Mouse (Mus musculus) hindbrain, embryonic 12.5 days (tissue): ENCODE results near the gene Gucy1a1. TPM values are rescaled to one million over a fixed set of nuclear protein-coding genes. Genes with fewer than 3 reads are reported as not detected.

Source experiments
- ATAC-seq: fragments of 200-750 bp; cut with Nextera tagmentation; 2 replicates; pipeline ENCODE4 v1.8.0; 2017; ENCODE audit warnings: moderate TSS enrichment; ENCODE audit not compliant: low FRiP score
- H3K27ac ChIP-seq: fragments of 300-500 bp; sonication (generic); 2 replicates; pipeline ENCODE4 v1.5.1; 2016; ENCODE audit warnings: mild to moderate bottlenecking
- H3K27me3 ChIP-seq: fragments of 300-500 bp; sonication (generic); 2 replicates; pipeline ENCODE4 v1.6.1; 2016; ENCODE audit warnings: mild to moderate bottlenecking
- H3K36me3 ChIP-seq: fragments of 300-500 bp; sonication (generic); 2 replicates; pipeline ENCODE4 v1.6.1; 2016; ENCODE audit warnings: mild to moderate bottlenecking
- H3K4me1 ChIP-seq: fragments of 300-500 bp; sonication (generic); 2 replicates; pipeline ENCODE4 v1.6.1; 2016
- H3K4me2 ChIP-seq: fragments of 300-500 bp; sonication (generic); replicated peaks from 2 replicates; pipeline ENCODE4 v1.6.1; 2016; ENCODE audit warnings: mild to moderate bottlenecking
- H3K4me3 ChIP-seq: fragments of 300-500 bp; sonication (generic); 2 replicates; pipeline ENCODE4 v1.5.1; 2016; ENCODE audit warnings: mild to moderate bottlenecking
- H3K9ac ChIP-seq: fragments of 300-500 bp; sonication (generic); 2 replicates; pipeline ENCODE4 v1.6.1; 2016; ENCODE audit warnings: mild to moderate bottlenecking, moderate library complexity
- H3K9me3 ChIP-seq: fragments of 300-500 bp; sonication (generic); replicated peaks from 2 replicates; pipeline ENCODE4 v1.6.1; 2016; ENCODE audit warnings: mild to moderate bottlenecking
- WGBS: fragments of 180-500 bp; shearing (Covaris S2); methylation state at CpG from one replicate; pipeline ENCODE4 v1.1.7; 2016; 5-methylcytosine and 5-hydroxymethylcytosine counted together
- polyA plus RNA-seq: library from polyadenylated mRNA; unstranded; fragments of >200 nt; fragmentation: Nextera tagmentation; extraction: Ambion mirVana; gene quantifications from 2 replicates; pipeline ENCODE4 v1.2.1, GENCODE M21; 2016

Gene Gucy1a1
- polyA plus RNA-seq, 1 experiment from 2014 or later: 7.3 TPM

DNA sequence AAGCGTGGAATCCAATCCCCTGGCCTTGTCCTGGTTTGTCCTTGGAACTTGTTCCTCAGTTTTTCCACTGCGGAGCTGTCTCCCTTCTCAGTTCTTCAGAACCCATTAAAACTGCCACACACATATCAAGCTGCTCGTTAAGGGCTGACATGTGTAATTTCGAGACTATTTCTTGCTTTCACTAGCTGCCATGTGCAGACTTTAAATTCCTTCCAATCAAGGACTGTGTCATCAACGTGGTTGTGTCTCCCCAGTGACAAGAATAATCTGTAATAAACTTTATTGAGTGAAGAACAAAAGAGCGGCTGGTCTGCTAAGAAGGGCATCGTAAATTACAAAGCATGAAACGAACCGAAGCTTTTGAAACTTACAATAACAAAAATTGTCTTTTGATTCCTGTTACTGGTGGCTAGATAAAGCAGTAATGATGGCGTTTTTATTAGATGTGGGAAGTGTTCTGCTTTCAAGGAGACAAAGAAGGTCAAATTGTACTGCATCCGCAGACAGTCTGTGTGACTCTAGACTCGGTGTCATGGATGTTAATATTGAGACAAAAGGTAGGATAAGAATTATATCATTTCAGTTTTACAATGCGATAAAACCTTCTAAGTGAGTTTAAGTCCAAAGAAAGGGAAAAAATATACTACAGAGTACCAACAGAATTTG, 7.5 kb downstream of the Gucy1a1 start:
- Histone ChIP-seq H3K27me3 (no peaks in the 10 kb centered on the region), H3K4me1 (no peaks in the 10 kb centered on the region), H3K27ac (no peak overlapping the region), H3K4me3 (no peak overlapping the region), H3K4me2 (no peak overlapping the region), H3K9ac (no peak overlapping the region), H3K36me3 (no peaks in the 10 kb centered on the region), H3K9me3 (no peaks in the 10 kb centered on the region)
- ATAC-seq: no peak
- WGBS: 82% methylated on average over 13 of the region's 13 CpGs

- Histone ChIP-seq H3K4me1 (no peaks in the 10 kb centered on the region), H3K9ac (no peak overlapping the region), H3K27me3 (no peaks in the 10 kb centered on the region), H3K4me2 (no peak overlapping the region), H3K9me3 (no peaks in the 10 kb centered on the region), H3K4me3 (no peak overlapping the region), H3K36me3 (no peaks in the 10 kb centered on the region), H3K27ac (no peak overlapping the region)
- no peak for ATAC-seq
- WGBS: 71% methylated on average over 1 of the region's 1 CpGs
Measured at GRCm38 (mm10) chr3:82135483-82135882, 10.1 kb downstream of the Gucy1a1 start.

DNA sequence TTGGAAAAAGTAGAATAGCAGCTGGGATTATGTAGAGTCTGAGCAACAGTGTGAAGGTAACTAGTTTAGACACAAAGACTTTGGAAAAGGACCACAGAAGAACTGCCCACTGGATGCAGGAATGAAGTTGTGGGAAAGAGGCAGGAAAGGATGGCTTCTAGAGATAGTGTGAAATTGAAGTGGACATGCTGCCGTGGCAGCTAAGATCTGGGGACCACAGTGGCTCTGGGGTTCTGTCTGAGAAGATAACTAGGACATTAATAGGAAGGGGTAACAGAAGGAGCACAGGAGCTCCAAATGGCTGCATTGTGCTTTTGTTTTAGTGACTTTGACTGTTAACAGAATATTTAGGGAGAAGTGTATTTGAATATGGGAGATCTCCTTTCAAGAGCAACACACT, 16.3 kb downstream of the Gucy1a1 start:
- Histone ChIP-seq H3K9me3 (no peaks in the 10 kb centered on the region), H3K36me3 (no peaks in the 10 kb centered on the region), H3K4me1 (no peaks in the 10 kb centered on the region), H3K9ac (no peak overlapping the region), H3K27me3 (no peaks in the 10 kb centered on the region), H3K27ac (no peak overlapping the region), H3K4me3 (no peak overlapping the region), H3K4me2 (no peak overlapping the region)
- no peak for ATAC-seq
- 58% methylated on average over 1 of the region's 1 CpGs for WGBS

DNA sequence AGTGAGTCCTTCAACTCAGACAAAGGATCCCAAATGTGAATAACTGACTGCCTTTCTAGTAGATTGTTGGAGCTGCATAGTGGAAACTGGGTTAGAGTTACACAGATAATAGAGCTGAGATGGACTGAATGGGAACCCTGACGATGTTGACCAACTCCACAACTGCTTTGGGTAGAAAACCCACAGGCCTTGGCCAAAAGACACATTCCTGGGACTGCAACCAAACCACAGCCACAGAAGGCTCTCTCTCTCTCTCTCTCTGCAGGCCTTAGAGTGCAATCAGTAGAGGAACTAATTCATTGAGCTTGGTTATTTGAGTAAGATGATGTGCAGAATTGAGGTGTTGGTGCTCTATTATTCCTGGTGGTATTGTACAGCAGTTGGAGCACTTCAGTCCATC, 21.0 kb downstream of the Gucy1a1 start:
- no peak overlapping the region for H3K27ac ChIP-seq
- H3K4me1 ChIP-seq: no peaks in the 10 kb centered on the region
- no peaks in the 10 kb centered on the region for H3K27me3 ChIP-seq
- no peak overlapping the region for H3K9ac ChIP-seq
- 96% methylated on average over 1 of the region's 1 CpGs for WGBS
- no peak overlapping the region for H3K4me2 ChIP-seq
- ATAC-seq: no peak
- no peak overlapping the region for H3K4me3 ChIP-seq
- H3K9me3 ChIP-seq: no peaks in the 10 kb centered on the region
- no peaks in the 10 kb centered on the region for H3K36me3 ChIP-seq

- ATAC-seq: no peak
- Histone ChIP-seq H3K4me3 (no peak overlapping the region), H3K4me1 (no peaks in the 10 kb centered on the region), H3K27me3 (no peaks in the 10 kb centered on the region), H3K9ac (no peak overlapping the region), H3K4me2 (no peak overlapping the region), H3K27ac (no peak overlapping the region), H3K9me3 (no peaks in the 10 kb centered on the region), H3K36me3 (no peaks in the 10 kb centered on the region)
- WGBS: 96% methylated on average over 1 of the region's 1 CpGs
Measured at GRCm38 (mm10) chr3:82118916-82119315, 26.7 kb downstream of the Gucy1a1 start.

DNA sequence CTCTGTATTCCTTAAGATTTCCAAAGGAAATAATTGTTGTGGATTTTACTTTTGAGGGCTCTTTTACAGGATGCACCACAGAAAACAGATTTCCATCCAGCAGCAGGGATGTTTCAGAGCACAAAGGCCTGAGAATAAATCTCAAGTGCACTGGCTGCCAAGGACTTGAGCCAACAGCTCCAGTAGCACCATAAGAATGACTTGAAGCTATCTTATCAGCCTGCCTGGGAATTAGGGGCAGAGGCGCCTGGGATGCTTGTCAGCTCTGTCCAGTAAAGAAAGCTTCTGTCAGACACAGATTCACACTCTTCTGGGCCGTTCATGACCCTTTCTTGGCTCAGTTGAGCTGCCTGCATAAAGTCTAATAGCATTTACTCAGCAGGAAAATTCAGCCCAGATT, 33.1 kb downstream of the Gucy1a1 start:
- H3K27ac ChIP-seq: no peak overlapping the region
- H3K9me3 ChIP-seq: no peaks in the 10 kb centered on the region
- no peak overlapping the region for H3K4me3 ChIP-seq
- no peaks in the 10 kb centered on the region for H3K27me3 ChIP-seq
- H3K4me2 ChIP-seq: no peak overlapping the region
- H3K36me3 ChIP-seq: no peaks in the 10 kb centered on the region
- WGBS: 80% methylated on average over 2 of the region's 2 CpGs
- no peak for ATAC-seq
- H3K9ac ChIP-seq: no peak overlapping the region
- H3K4me1 ChIP-seq: no peaks in the 10 kb centered on the region

DNA sequence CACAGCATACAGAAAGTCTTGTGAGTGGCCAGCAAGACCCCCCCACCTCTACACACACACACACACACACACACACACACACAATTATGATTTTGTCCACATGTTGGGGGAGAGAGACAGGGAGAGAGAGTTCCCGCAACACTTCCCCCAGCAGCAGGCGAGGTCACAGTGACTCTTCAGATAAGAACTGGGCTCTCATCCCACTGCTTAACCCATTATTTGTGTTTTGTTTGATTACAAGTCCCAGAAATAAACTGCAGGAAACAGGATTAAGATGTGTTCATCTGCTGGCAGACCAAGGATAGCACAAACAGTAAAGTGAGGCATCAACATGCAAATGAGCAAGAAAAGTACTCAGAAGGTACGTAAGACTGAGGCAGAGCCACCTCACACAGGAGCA, 33.6 kb downstream of the Gucy1a1 start:
- Histone ChIP-seq H3K36me3 (no peaks in the 10 kb centered on the region), H3K4me1 (no peaks in the 10 kb centered on the region), H3K9ac (no peak overlapping the region), H3K27me3 (no peaks in the 10 kb centered on the region), H3K4me3 (no peak overlapping the region), H3K4me2 (no peak overlapping the region), H3K9me3 (no peaks in the 10 kb centered on the region), H3K27ac (no peak overlapping the region)
- WGBS: 80% methylated on average over 3 of the region's 3 CpGs
- no peak for ATAC-seq

- H3K4me1 ChIP-seq: no peaks in the 10 kb centered on the region
- 92% methylated on average over 15 of the region's 15 CpGs for WGBS
- no peaks in the 10 kb centered on the region for H3K27me3 ChIP-seq
- ATAC-seq: no peak
- no peak overlapping the region for H3K9ac ChIP-seq
- H3K36me3 ChIP-seq: no peaks in the 10 kb centered on the region
- no peak overlapping the region for H3K27ac ChIP-seq
- no peak overlapping the region for H3K4me2 ChIP-seq
- no peaks in the 10 kb centered on the region for H3K9me3 ChIP-seq
- H3K4me3 ChIP-seq: no peak overlapping the region
Measured at GRCm38 (mm10) chr3:82108951-82109350, 36.6 kb downstream of the Gucy1a1 start.

DNA sequence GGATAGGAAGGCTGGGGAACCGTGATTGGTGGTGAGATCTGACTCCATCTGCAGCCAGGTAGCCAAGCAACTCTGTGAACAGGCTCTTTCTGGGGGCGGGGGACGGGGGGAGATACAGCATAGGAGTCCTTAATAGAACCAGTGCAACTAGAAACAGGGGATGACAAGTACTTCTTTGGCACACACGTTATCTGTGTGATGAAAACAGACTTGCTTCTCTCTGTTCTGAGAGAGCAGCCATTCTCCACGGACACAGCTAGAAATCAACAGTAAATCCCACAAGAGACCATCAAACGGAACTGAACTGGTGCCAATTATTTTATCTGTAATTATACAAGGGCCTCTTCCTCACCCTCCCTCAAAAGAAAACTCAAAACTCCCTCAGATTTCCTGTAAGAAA, 41.4 kb downstream of the Gucy1a1 start:
- H3K4me1 ChIP-seq: no peaks in the 10 kb centered on the region
- H3K9ac ChIP-seq: no peak overlapping the region
- 78% methylated on average over 6 of the region's 6 CpGs for WGBS
- H3K27me3 ChIP-seq: no peaks in the 10 kb centered on the region
- no peak overlapping the region for H3K27ac ChIP-seq
- H3K4me2 ChIP-seq: no peak overlapping the region
- H3K9me3 ChIP-seq: no peaks in the 10 kb centered on the region
- ATAC-seq: no peak
- H3K4me3 ChIP-seq: no peak overlapping the region
- no peaks in the 10 kb centered on the region for H3K36me3 ChIP-seq

- Histone ChIP-seq H3K27me3 (no peaks in the 10 kb centered on the region), H3K9ac (no peak overlapping the region), H3K27ac (no peak overlapping the region), H3K36me3 (no peaks in the 10 kb centered on the region), H3K4me1 (no peaks in the 10 kb centered on the region), H3K4me2 (no peak overlapping the region), H3K9me3 (no peaks in the 10 kb centered on the region), H3K4me3 (no peak overlapping the region)
- no peak for ATAC-seq
- 82% methylated on average over 6 of the region's 6 CpGs for WGBS
Measured at GRCm38 (mm10) chr3:82099127-82099526, 46.5 kb downstream of the Gucy1a1 start.

GRCm38 (mm10) chr3:82096801-82097200, 48.8 kb downstream of the Gucy1a1 start:
- no peaks in the 10 kb centered on the region for H3K9me3 ChIP-seq
- no peaks in the 10 kb centered on the region for H3K36me3 ChIP-seq
- no peak overlapping the region for H3K9ac ChIP-seq
- H3K27me3 ChIP-seq: no peaks in the 10 kb centered on the region
- ATAC-seq: no peak
- no peak overlapping the region for H3K27ac ChIP-seq
- H3K4me3 ChIP-seq: no peak overlapping the region
- WGBS: 72% methylated on average over 2 of the region's 2 CpGs
- no peak overlapping the region for H3K4me2 ChIP-seq
- H3K4me1 ChIP-seq: no peaks in the 10 kb centered on the region

DNA sequence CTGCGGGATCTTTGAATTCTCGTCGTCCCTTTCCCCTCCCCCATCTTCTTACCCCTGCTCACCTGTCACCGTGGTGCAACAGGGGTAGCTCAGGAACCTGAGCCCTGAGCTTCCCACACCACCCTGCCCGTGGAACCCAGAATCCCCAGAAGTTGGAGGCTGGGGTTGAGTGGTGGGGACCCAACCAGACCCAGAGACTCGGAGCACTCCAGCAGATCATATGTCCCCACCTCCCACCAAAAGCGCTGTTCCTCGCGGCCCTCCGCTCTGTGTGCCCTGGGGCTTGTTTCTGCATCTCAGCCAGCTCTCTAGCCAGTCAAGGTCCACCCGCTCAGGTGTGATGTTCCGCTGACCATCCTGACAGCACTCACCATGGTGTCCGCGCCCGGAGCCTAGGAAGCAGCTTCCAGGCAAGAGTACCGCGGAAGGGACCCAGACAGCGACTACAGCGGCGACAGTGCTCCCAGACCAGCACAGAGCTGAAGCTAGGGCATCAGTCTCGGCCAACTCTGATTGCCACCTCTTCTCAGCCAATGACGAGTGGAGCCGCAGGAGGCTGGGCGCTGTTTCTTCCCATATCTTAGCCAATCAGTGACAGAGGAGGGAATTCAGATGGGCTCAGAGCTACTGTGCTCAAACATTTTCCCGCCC, 71.3 kb downstream of the Gucy1a1 start, which contains the start of gene Gucy1b1:
Gene Gucy1b1, minus strand, starts transcription at position 489 of the 651 bp plus-strand sequence.
- Histone ChIP-seq H3K27ac (peak within 1 kb of the TSS; percentile 64), H3K9me3 (no peaks in the 10 kb centered on the region), H3K36me3 (no peaks in the 10 kb centered on the region), H3K4me2 (peak within 1 kb of the TSS; percentile 98), H3K4me3 (peak within 1 kb of the TSS; percentile 58), H3K9ac (peak within 1 kb of the TSS; percentile 69), H3K4me1 (peaks cover 2% of the 10 kb centered on the region; the same call in 1 of the 2 replicates), H3K27me3 (0 out of 2 replicates have a peak, but pooled peaks cover 3% of the 10 kb centered on the region)
- 2% methylated on average over 25 of the region's 25 CpGs for WGBS
- peak; percentile 99 for ATAC-seq

DNA sequence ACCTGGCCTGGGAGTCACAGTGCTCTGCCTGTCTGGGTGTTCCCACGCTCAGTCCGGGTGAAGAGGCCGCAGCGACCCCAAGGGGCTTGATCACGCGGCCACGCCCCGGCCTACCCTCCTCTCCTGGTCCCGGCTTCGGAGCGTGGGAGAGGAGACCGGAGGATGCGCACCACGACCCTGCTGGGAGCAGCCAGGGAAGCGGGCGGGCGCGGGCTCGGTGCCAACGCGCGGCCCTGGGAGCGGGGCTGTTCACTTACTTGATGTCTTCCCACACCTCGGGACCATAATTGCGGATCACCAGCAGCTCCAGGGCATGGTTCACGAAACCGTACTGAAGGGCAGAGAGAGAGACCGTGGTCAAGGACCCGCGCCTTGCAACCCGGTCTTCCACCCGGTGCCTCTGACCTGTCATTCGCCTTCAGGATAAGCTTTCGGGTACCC, 71.8 kb downstream of the Gucy1a1 start:
- no peaks in the 10 kb centered on the region for H3K9me3 ChIP-seq

More for the DNA sequence above, 71.8 kb downstream of the Gucy1a1 start:
- H3K27me3 ChIP-seq: 0 out of 2 replicates have a peak, but pooled peaks cover 3% of the 10 kb centered on the region
- peak overlapping the region; percentile 58 for H3K4me3 ChIP-seq
- WGBS: under 1% methylated on average over 34 of the region's 34 CpGs
- peaks cover 2% of the 10 kb centered on the region; the same call in 1 of the 2 replicates for H3K4me1 ChIP-seq
- H3K36me3 ChIP-seq: no peaks in the 10 kb centered on the region
- peak overlapping the region; percentile 69 for H3K9ac ChIP-seq
- ATAC-seq: peak; percentile 72
- H3K27ac ChIP-seq: no peak overlapping the region; the same call in 1 of the 2 replicates
- peak overlapping the region; percentile 98 for H3K4me2 ChIP-seq
